Mouse (Mus musculus): ENCODE measurements at regions not wholly inside any gene's neighbourhood (a gene's known extent, or its start where the extent isn't known, plus 50 kb on each side); places are given as distances from the start of the nearest gene placed in this dataset.

- DNase-seq = no peak
These were observed 205.2 kb upstream of the Rreb1 start for GRCm38 (mm10) chr13:37572983-37573382.

DNA sequence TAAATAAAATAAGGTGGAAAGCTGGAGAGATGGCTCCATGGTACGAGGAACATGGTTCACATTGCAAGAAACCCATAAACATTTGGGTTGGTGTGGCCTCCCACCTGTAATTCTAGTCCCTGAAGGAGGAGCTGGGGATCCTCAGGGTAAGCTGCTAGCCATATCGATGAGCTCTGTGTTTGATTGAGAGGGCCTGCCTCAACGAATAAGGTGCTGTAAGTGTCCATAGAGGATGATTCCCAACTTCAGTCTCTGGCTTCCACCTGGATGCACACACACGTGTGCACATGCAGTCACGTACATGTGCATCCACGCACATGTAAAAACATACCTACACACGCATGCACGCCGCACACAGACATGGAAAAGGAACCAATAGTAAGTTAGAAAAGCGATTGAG is 199.0 kb upstream of the Rreb1 start:
- no peak for DNase-seq

GRCm38 (mm10) chr13:37579775-37580174 is 198.4 kb upstream of the Rreb1 start:
- no peak for DNase-seq

GRCm38 (mm10) chr13:37580806-37581205 is 197.4 kb upstream of the Rreb1 start:
- peak; percentile 31 to 44 for DNase-seq

DNA sequence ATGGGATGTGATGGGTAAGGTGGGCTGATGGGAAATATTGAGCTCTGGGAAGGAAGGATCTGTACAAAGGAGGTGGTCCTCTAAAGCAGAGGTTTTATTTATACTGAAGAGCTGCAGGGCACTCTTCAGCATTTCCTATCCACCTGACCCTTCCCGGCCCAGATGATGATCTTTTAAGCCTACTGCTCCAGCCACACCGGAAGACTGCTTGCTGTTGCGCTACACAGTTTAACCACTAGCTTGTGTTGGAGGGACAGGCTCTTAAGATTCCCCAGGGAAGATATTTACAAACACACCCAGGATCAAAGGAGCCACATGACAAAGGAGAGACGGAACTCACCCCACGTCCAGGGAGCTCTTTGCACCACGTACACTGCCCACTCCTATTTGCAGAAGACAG is 196.8 kb upstream of the Rreb1 start:
- no peak for DNase-seq

- DNase-seq = no peak
These were observed 192.7 kb upstream of the Rreb1 start for GRCm38 (mm10) chr13:37585476-37585875.

GRCm38 (mm10) chr13:37586511-37586910 is 191.7 kb upstream of the Rreb1 start:
- no peak for DNase-seq

DNA sequence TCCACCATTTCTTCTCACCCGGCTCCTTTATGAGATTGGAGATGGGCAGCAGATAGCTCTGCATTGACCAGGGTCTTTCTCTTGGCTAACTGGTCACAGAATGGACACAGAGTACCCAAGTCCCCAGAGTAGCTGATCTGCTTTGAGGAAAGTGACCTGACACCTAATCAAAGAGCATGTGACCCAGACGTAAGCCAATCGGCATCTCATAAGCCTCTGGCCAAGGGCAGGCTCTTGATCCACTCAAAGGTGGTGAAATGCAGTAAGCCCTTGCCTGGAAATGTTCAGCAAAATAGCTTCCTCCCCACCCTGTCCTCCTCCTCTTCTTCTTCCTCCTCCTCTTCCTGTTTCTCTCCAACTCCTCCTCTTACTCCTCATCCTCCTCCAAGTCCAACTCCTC is 190.3 kb upstream of the Rreb1 start:
- DNase-seq = peak; percentile 23 to 38

GRCm38 (mm10) chr13:37588528-37589176 is 189.5 kb upstream of the Rreb1 start:
- DNase-seq = no peak

DNA sequence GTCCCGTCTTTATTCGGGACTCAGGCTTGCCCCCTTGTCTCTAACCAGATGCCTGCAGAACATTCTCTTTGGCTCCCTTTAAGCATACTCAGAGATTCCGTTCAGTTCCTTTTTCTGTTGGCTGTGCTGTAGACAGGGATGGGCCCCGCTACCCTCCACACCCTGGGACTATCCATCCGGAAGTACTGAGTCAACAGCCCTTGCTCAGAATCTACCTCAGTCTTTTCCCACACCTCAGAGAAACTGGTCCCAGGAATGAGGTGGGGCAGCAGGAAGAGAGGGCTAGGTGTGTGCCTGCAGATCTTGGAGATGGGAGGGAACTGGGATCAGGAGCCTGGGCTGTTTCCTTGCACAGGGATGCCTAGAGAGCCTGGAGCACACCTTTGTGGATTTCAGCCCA is 186.1 kb upstream of the Rreb1 start:
- DNase-seq = no peak

GRCm38 (mm10) chr13:37595196-37595595 is 183.0 kb upstream of the Rreb1 start:
- no peak for DNase-seq

- no peak for DNase-seq
These were observed 180.6 kb upstream of the Rreb1 start for GRCm38 (mm10) chr13:37597575-37597974.

- no peak for DNase-seq
These were observed 179.9 kb upstream of the Rreb1 start for GRCm38 (mm10) chr13:37598165-37598775.

- DNase-seq = no peak
These were observed 178.5 kb upstream of the Rreb1 start for GRCm38 (mm10) chr13:37599679-37600078.

- no peak for DNase-seq
These were observed 178.0 kb upstream of the Rreb1 start for GRCm38 (mm10) chr13:37600172-37600571.

GRCm38 (mm10) chr13:37601068-37601467 is 177.1 kb upstream of the Rreb1 start:
- DNase-seq = no peak

DNA sequence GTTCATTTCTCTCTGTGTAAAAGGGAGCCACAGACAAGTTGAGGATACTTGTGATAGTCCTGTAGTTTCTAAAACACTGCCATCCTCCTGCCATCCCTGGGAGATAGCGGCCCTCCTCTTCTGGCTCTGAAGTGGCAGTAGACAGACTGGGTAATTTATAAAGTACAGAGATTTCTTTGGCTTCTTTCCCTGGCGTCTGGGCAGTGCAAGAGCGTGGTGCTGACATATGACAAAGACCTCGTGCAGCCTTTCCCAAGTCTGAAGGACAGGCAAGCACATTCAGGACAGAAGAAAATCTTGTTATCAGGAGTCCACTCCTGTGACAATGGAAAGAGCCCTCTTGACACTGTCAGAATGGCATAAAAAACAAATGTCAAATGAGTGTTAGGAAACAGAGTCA is 175.9 kb upstream of the Rreb1 start:
- no peak for DNase-seq

- no peak for DNase-seq
These were observed 174.8 kb upstream of the Rreb1 start for GRCm38 (mm10) chr13:37603226-37603994.

DNA sequence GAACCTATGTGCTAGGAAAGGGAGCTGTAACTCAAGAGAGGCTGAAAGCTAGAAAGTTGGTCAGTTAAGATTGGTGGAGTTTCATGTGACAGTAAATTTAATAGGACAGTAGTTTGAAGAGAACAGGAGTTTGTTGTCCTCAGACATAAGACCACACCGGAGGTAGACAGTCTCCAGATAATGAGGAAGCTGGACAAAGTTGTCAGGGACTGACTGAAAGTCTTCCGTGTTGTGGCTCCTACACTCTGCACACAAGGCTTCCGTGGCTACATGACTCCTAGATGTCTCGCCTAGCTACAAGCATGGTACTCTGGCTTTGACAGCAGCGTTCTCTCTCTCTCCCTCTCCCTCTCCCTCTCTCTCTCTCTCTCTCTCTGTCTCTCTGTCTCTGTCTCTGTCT is 171.9 kb upstream of the Rreb1 start:
- DNase-seq = no peak

GRCm38 (mm10) chr13:37609085-37609484 is 169.1 kb upstream of the Rreb1 start:
- no peak for DNase-seq

GRCm38 (mm10) chr13:37611387-37611786 is 166.8 kb upstream of the Rreb1 start:
- no peak for DNase-seq

- no peak for DNase-seq
These were observed 161.2 kb upstream of the Rreb1 start for GRCm38 (mm10) chr13:37617015-37617414.

DNA sequence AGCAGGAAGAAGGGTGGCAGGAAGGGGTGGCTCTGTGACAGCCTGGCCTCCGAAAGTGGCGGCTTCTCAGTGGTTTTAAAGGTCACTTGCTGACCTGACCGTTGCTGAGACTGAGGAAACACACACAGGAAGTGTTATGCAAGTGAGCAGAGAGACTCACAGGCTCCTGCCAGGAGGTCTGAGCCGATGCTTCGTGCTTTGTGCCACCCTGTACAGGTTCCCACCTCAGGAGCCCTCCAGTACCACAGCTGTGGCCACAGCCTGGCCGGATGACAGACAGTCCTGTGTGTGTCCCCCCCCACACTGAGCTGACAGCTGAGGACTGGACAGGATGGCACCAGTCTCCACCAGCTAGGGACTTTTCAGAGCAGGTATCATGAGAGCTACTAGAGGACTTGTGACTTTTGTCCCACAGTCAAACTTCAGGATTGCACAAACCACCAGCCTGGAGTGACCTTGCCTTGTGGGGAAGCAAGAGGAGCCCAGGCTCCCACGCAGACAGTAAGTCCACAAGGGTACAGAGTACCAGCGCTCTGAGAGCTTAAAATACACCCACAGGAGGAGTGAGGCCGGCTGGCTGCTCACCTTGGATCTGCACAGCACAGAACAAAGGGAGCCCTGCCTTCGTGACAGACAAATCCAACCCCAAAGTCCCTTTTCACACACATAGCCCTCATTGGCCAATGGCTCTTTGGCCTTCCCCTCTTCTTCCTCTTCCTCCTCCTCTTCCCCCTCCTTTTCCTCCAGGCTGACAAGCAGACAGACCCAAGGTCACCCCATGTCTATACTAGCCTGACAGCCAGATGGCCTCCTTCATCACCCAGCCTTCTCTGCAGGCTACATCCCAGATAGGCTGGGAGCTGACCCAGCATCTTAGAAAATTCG is 158.1 kb upstream of the Rreb1 start:
- peak; percentile 77 to 83 for DNase-seq

All from lung, adult 18-20 months (tissue).